Mouse (Mus musculus) embryo, embryonic 11 days (tissue): Measurements from ENCODE around the gene Zfp579.
"Not testable (repeated sequence)": the region's sequence is repeated elsewhere in the genome, so short reads cannot be mapped to it uniquely, and the experiment has no call there.

Experiments
- DNase-seq: peaks from one replicate; pipeline ENCODE4 v3.0.0-alpha.2; 2015

Zfp579 gene

GRCm38 (mm10) chr7:4996003-4996895 is at the start of gene Zfp579:
Gene Zfp579 (minus strand): TSS chr7:4996158.
- DNase-seq = peak; percentile 93

- DNase-seq = no peak
These were observed 49.0 kb upstream of the Zfp579 start for GRCm38 (mm10) chr7:5044981-5045380.

GRCm38 (mm10) chr7:5038940-5039339 is 43.0 kb upstream of the Zfp579 start:
- no peak for DNase-seq

- DNase-seq = peak; percentile 94
These were observed 42.3 kb upstream of the Zfp579 start, which contains the start of gene Zfp784 for GRCm38 (mm10) chr7:5038109-5038732. Gene Zfp784 (minus strand): TSS chr7:5038446.

GRCm38 (mm10) chr7:5037467-5037866 is 41.5 kb upstream of the Zfp579 start:
- DNase-seq = no peak

GRCm38 (mm10) chr7:5037026-5037425 is 41.1 kb upstream of the Zfp579 start:
- DNase-seq = no peak

- no peak for DNase-seq
These were observed 40.2 kb upstream of the Zfp579 start for GRCm38 (mm10) chr7:5036136-5036535.

- DNase-seq = no peak
These were observed 39.7 kb upstream of the Zfp579 start for GRCm38 (mm10) chr7:5035628-5036027.

- DNase-seq = no peak
These were observed 37.9 kb upstream of the Zfp579 start, which contains the start of gene 4632433K11Rik for GRCm38 (mm10) chr7:5033818-5034217. Gene 4632433K11Rik (plus strand): TSS chr7:5034118.

GRCm38 (mm10) chr7:5031496-5031895 is 35.5 kb upstream of the Zfp579 start:
- no peak for DNase-seq

- no peak for DNase-seq
These were observed 34.8 kb upstream of the Zfp579 start for GRCm38 (mm10) chr7:5030554-5031275.

- DNase-seq = no peak
These were observed 34.0 kb upstream of the Zfp579 start for GRCm38 (mm10) chr7:5029946-5030345.

GRCm38 (mm10) chr7:5029543-5029942 is 33.6 kb upstream of the Zfp579 start:
- no peak for DNase-seq

- DNase-seq = no peak
These were observed 25.2 kb upstream of the Zfp579 start for GRCm38 (mm10) chr7:5021197-5021596.

GRCm38 (mm10) chr7:5020685-5021084 is 24.7 kb upstream of the Zfp579 start:
- no peak for DNase-seq

- DNase-seq = peak; percentile 99
These were observed 24.2 kb upstream of the Zfp579 start, which contains the start of the genes Zfp865 and Ccdc106 for GRCm38 (mm10) chr7:5020000-5020681. Gene Zfp865 (plus strand): TSS chr7:5020376. Gene Ccdc106 (plus strand): TSS chr7:5020553.

- DNase-seq = not testable (repeated sequence)
These were observed 23.6 kb upstream of the Zfp579 start for GRCm38 (mm10) chr7:5019576-5019975.

GRCm38 (mm10) chr7:5017931-5018330 is 22.0 kb upstream of the Zfp579 start:
- no peak for DNase-seq

GRCm38 (mm10) chr7:5017352-5017751 is 21.4 kb upstream of the Zfp579 start:
- no peak for DNase-seq

GRCm38 (mm10) chr7:5016920-5017319 is 21.0 kb upstream of the Zfp579 start:
- DNase-seq = no peak

GRCm38 (mm10) chr7:5016057-5016456 is 20.1 kb upstream of the Zfp579 start:
- DNase-seq = no peak
